Mouse (Mus musculus): ENCODE measurements around the gene Shisa8.

Gene Shisa8

GRCm38 (mm10) chr15:82170437-82171377, 41.9 kb downstream of the Shisa8 start:
- DNase-seq, result no peak

GRCm38 (mm10) chr15:82169671-82170070, 42.9 kb downstream of the Shisa8 start:
- DNase-seq, result no peak

GRCm38 (mm10) chr15:82167201-82168168, 45.1 kb downstream of the Shisa8 start:
- DNase-seq, result no peak

DNA sequence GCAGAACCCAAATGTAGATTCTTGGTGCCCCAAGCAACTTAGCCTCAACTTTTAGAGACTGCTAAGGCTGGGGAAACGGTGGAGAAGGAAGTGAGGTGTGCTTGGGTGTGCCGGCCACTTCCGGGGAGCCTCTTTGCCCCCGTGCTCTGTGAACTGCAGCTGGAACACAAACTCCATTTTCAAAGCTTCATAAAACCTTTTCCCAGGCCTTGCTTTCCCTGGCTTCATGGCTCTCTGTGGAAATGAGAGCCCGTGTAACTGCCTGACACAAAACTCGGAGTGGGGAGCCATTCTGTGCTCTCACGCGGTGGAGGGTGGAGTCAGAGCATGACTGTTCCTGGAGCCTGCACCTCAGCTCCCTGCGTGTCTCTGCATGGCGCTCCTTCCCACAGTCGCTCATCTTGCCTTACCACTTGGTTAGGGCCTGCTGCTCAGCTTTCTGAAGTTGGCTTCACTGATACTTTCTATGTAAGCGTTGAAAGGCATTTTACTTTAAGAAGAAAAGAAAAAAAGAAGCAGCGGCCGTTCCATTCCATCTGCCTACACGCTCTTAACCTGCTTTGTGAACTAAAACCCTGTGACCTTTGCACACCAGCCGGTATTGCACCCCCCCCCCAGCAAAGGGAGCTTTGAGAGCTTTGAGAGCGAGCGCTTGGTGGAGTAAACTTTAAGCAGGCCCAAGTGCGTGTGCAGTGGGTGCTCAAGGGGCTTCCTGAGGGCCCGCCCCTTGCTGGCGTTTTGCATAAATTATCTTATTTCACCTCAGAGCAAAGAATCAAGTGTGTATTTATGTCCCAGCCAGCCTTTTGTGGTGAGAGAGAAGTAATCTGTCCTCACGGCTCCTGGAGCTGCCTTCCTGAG, 46.1 kb downstream of the Shisa8 start:
- DNase-seq, result peak; percentile 75 to 76

GRCm38 (mm10) chr15:82165332-82166239, 47.0 kb downstream of the Shisa8 start:
- DNase-seq, result peak; percentile 87 to 91

- DNase-seq, result no peak
Measured at GRCm38 (mm10) chr15:82164496-82164895, 48.1 kb downstream of the Shisa8 start.

GRCm38 (mm10) chr15:82164061-82164399, 48.6 kb downstream of the Shisa8 start:
- DNase-seq, result peak in 1 of 2 experiments; percentile 27

GRCm38 (mm10) chr15:82163356-82164060, 49.1 kb downstream of the Shisa8 start:
- peak in 1 of 2 experiments; percentile 27 for DNase-seq

DNA sequence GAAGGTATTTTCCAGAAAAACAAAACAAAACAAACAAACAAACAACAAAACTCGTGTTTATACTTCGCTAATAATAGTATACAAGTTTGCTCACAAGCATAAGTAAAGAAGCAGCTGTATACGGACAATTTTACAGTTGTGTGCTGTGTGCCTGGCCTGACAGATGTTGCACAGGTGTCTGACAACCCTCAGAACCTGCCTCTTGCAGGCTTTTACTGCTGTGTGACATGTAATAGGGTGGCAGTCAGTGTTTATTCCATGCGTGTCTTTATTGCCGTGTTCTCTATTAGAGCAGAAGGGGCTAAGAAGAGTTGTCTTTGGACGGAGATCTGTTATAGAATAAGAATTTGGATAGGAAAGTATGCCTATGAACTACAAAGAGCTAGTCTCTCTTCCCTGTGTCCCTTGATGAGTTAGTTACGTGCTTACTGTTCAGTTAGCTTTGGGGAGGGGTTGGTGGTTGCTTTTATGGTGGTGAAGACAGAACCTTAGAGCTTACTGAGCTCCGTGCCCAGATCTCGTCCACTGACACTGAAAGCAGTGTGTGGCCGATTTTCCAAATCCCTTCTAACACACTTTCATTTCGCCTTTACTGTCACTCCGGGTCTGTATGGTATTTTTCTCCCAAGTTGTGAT, 50.5 kb downstream of the Shisa8 start:
- no peak for DNase-seq

DNA sequence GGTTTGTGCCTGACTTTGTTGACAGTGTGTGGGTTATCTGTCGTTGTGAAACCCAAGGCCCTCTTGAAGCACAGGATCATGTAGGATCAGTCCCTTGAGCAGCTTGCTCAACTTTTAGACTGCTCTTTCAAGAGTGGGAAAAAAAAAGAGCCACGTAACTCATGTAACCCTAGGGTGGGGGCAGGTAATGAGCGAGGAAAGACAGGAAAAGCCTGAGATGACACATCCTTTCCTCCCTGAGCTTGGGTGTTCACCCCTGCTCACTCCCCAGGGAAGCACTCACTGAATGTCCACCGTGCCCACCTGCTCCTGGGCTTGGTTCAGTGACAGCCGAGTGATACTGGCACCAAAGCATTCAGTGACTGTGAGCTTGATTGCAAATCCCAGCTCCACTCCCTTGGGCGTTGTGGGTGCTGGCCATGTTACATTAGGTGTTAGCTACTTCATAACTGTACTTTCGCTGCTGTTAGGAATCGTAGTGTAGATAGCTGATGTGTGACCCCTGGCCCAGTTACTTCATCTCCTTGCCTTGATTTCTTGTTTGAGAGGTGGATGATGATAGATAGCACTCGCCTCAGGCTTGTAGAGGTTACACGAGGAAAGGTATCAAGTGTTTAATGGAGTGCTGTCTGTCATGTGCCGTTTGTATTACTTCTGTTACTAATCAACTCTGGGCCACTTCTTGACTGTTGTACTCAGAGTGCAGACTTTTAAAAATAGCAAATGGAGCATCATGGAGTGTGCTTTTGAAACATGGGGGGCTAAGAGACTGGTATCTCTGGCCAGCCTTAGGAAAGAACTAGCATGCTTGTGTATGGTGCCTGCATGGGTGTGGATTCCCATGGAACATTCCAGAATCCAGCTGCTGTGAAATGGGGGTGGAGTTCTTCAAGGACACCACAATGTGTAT, 51.6 kb downstream of the Shisa8 start:
- DNase-seq, result no peak

DNA sequence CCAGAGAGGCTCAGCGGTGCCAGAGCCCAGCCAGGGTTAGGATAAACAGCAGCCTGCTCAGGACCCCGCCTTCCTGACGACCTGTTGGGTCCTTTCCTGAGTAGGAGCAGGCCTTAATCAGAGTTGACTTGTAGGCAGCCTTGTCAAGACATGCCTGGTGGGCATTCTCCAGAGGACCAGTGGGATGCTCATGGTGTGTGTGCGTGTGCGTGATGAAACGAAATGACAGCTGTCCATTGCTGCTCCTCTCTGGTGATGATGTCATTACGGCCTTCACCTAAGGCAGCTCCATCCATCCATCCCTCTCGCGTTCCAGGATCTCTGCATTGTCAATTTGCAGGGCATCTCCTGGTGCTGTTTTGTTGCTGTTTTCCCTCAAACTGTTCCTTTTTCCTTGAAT, 53.1 kb downstream of the Shisa8 start:
- DNase-seq, result no peak

DNA sequence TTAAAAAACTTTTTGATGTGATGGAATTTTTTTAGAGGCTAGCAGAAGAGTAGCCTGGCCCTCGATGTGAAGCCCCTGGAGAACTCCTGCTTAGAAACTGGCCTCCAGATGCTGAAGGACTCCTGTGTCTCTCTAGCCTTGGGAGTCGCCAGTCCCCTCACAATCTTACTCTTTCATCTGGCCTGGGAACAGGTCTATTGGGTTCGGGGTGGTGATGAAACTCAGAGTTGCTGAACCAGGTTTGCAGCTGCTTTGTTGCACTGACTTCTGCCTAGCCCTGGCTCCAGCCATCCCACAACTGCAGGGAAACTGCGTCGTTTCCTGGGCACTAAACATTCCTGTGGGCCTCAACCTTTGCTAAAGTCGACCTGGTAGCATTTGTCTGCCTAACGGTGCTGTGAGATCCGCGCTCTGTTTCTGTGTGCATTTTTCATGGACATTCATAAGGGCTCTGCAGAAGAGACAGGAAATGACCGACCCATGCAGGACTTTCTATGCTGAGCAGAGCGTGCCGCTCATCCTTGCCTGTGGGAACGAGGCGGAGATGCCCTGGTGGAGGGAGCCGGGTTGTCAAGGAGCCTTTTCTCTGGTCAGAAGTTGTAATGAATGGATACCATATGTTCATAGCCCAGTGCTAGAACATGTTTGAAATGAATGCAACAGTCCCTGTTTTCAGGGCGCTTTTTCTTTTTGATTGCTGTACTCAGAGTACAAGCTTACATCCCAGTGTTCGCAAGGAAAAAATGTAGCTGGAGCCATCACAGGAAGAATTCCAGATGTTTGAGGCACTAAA, 54.2 kb downstream of the Shisa8 start:
- no peak for DNase-seq

- DNase-seq, result no peak
Measured at GRCm38 (mm10) chr15:82156902-82157301, 55.7 kb downstream of the Shisa8 start.

- no peak for DNase-seq
Measured at GRCm38 (mm10) chr15:82156298-82156697, 56.3 kb downstream of the Shisa8 start.
